Mouse (Mus musculus) hindbrain, embryonic 10.5 days (tissue): ENCODE data around the gene Gm20837. TPM values are rescaled to one million over a fixed set of nuclear protein-coding genes. Genes with fewer than 3 reads are reported as not detected.
"Not testable (repeated sequence)": the region's sequence is repeated elsewhere in the genome, so short reads cannot be mapped to it uniquely, and the experiment has no call there.

Experiments used
- DNase-seq: peaks from one replicate; pipeline ENCODE4 v3.0.0-alpha.2; 2017; ENCODE audit warnings: low spot score
- H3K27ac ChIP-seq: fragments of 300-500 bp; sonication (generic); 2 replicates; pipeline ENCODE4 v1.5.1; 2016; ENCODE audit warnings: mild to moderate bottlenecking, moderate library complexity
- H3K27me3 ChIP-seq: fragments of 300-500 bp; sonication (generic); 2 replicates; pipeline ENCODE4 v1.6.1; 2016; ENCODE audit warnings: mild to moderate bottlenecking; ENCODE audit not compliant: poor library complexity, insufficient read depth, severe bottlenecking
- H3K36me3 ChIP-seq: fragments of 300-500 bp; sonication (generic); 2 replicates; pipeline ENCODE4 v1.6.1; 2016; ENCODE audit warnings: mild to moderate bottlenecking, moderate library complexity
- H3K4me1 ChIP-seq: fragments of 300-500 bp; sonication (generic); replicated peaks from 2 replicates; pipeline ENCODE4 v1.6.1; 2016; ENCODE audit warnings: mild to moderate bottlenecking
- H3K4me3 ChIP-seq: fragments of 300-500 bp; sonication (generic); 2 replicates; pipeline ENCODE4 v1.5.1; 2016; ENCODE audit warnings: mild to moderate bottlenecking, moderate library complexity
- H3K9me3 ChIP-seq: fragments of 300-500 bp; sonication (generic); 2 replicates; pipeline ENCODE4 v1.6.1; 2016; ENCODE audit warnings: mild to moderate bottlenecking, moderate library complexity
- WGBS: fragments of 180-500 bp; shearing (Covaris S2); methylation state at CpG from one replicate; pipeline ENCODE4 v1.1.7; 2016; 5-methylcytosine and 5-hydroxymethylcytosine counted together
- polyA plus RNA-seq: library from polyadenylated mRNA; unstranded; fragments of >200 nt; fragmentation: Nextera tagmentation; extraction: Ambion mirVana; gene quantifications from 2 replicates; pipeline ENCODE4 v1.2.1, GENCODE M21; 2016

Gene Gm20837
- not detected in 2 replicates for polyA plus RNA-seq

- not testable (repeated sequence) for H3K9me3 ChIP-seq, DNase-seq, H3K4me3 ChIP-seq, H3K36me3 ChIP-seq, H3K27me3 ChIP-seq, H3K4me1 ChIP-seq, H3K27ac ChIP-seq
- no CpG with 5 or more reads among the region's 7 CpGs for WGBS
Observed at GRCm38 (mm10) chrY:90400948-90401347, at the start of gene Gm20837. Gene Gm20837, plus strand, starts transcription at chrY:90401248.
